Mouse (Mus musculus) liver, embryonic 14.5 days (tissue): ENCODE measurements around the gene Cyb5r3.

Source experiments
- CTCF ChIP-seq: IDR thresholded peaks from 2 replicates; pipeline ENCODE4 v1.5.1; 2016; ENCODE audit warnings: antibody characterized with exemption, low read depth, control low read depth
- EP300 ChIP-seq: IDR thresholded peaks from 2 replicates; pipeline ENCODE4 v1.6.1; 2016; ENCODE audit warnings: antibody characterized with exemption, low read depth

GRCm38 (mm10) chr15:83135654-83136053 lies 36.7 kb downstream of the Cyb5r3 start:
- TF ChIP-seq EP300, result no peak
- TF ChIP-seq CTCF, result no peak
